Mouse (Mus musculus) kidney, postnatal 0 days (tissue): ENCODE results near the gene Gtdc1. TPM values are rescaled to one million over a fixed set of nuclear protein-coding genes. Genes with fewer than 3 reads are reported as not detected.

ENCODE experiments used
- ATAC-seq: fragments of 200-750 bp; cut with Nextera tagmentation; replicated peaks from 2 replicates; pipeline ENCODE4 v1.8.0; 2017; ENCODE audit warnings: low read depth, moderate number of reproducible peaks, moderate TSS enrichment, moderate library complexity; ENCODE audit not compliant: low FRiP score
- DNase-seq: peaks from one replicate; pipeline ENCODE4 v3.0.0-alpha.2; 2016; ENCODE audit warnings: low spot score
- H3K27ac ChIP-seq: fragments of 300-500 bp; sonication (generic); 2 replicates; pipeline ENCODE4 v1.5.1; 2014; ENCODE audit warnings: mild to moderate bottlenecking
- H3K27me3 ChIP-seq: fragments of 300-500 bp; sonication (generic); 2 replicates; pipeline ENCODE4 v1.6.1; 2014; ENCODE audit warnings: low read length, mixed read lengths; ENCODE audit not compliant: insufficient read depth
- H3K36me3 ChIP-seq: fragments of 300-500 bp; sonication (generic); 2 replicates; pipeline ENCODE4 v1.6.1; 2014; ENCODE audit warnings: low read length, mixed read lengths; ENCODE audit not compliant: insufficient read depth
- H3K4me1 ChIP-seq: fragments of 300-500 bp; sonication (generic); replicated peaks from 2 replicates; pipeline ENCODE4 v1.6.1; 2014; ENCODE audit warnings: antibody characterized with exemption, low read length, mixed read lengths; ENCODE audit not compliant: insufficient read depth
- H3K4me2 ChIP-seq: fragments of 300-500 bp; sonication (generic); 2 replicates; pipeline ENCODE4 v1.6.1; 2014; ENCODE audit warnings: mild to moderate bottlenecking, low read length, moderate library complexity, mixed read lengths
- H3K4me3 ChIP-seq: fragments of 300-500 bp; sonication (generic); replicated peaks from 2 replicates; pipeline ENCODE4 v1.5.1; 2014; ENCODE audit warnings: low read depth, low read length
- H3K9ac ChIP-seq: fragments of 300-500 bp; sonication (generic); 2 replicates; pipeline ENCODE4 v1.6.1; 2014; ENCODE audit warnings: low read depth, low read length
- H3K9me3 ChIP-seq: fragments of 300-500 bp; sonication (generic); replicated peaks from 2 replicates; pipeline ENCODE4 v1.6.1; 2016; ENCODE audit warnings: low read length, inconsistent platforms, mixed read lengths
- CTCF ChIP-seq: IDR thresholded peaks from 2 replicates; pipeline ENCODE4 v1.5.1; 2016; ENCODE audit warnings: antibody characterized with exemption, low read depth, mild to moderate bottlenecking, moderate library complexity
- WGBS: fragments of 180-500 bp; shearing (Covaris S2); extraction: QIAGEN DNeasy Blood & Tissue Kit; methylation state at CpG from one replicate; pipeline ENCODE4 v1.1.7; 2014; 5-methylcytosine and 5-hydroxymethylcytosine counted together
- polyA plus RNA-seq: library from polyadenylated mRNA; unstranded; fragments of >200 nt; fragmentation: Nextera tagmentation; extraction: Ambion mirVana; gene quantifications from 2 replicates; pipeline ENCODE4 v1.2.1, GENCODE M21; 2015

Gene Gtdc1
- polyA plus RNA-seq, 1 experiment from 2014 or later = 10.4 TPM

GRCm38 (mm10) chr2:44540881-44541280, 386.6 kb downstream of the Gtdc1 start:
- ATAC-seq = no peak
- Histone ChIP-seq H3K27ac (no peak overlapping the region), H3K4me3 (no peak overlapping the region), H3K4me2 (no peak overlapping the region), H3K36me3 (no peaks in the 10 kb centered on the region), H3K9me3 (no peaks in the 10 kb centered on the region), H3K27me3 (no peaks in the 10 kb centered on the region), H3K4me1 (no peaks in the 10 kb centered on the region), H3K9ac (no peak overlapping the region)
- TF ChIP-seq CTCF = no peak
- DNase-seq = no peak
- WGBS = 65% methylated on average over 6 of the region's 6 CpGs

GRCm38 (mm10) chr2:44539121-44539634, 388.3 kb downstream of the Gtdc1 start:
- H3K4me1 ChIP-seq = no peaks in the 10 kb centered on the region
- H3K4me3 ChIP-seq = no peak overlapping the region
- H3K36me3 ChIP-seq = no peaks in the 10 kb centered on the region
- 78% methylated on average over 5 of the region's 5 CpGs for WGBS
- H3K4me2 ChIP-seq = no peak overlapping the region
- DNase-seq (no peak), ATAC-seq (no peak)
- TF ChIP-seq CTCF = no peak
- H3K27me3 ChIP-seq = no peaks in the 10 kb centered on the region
- H3K27ac ChIP-seq = no peak overlapping the region
- no peaks in the 10 kb centered on the region for H3K9me3 ChIP-seq
- no peak overlapping the region for H3K9ac ChIP-seq

- no peak for TF ChIP-seq CTCF
- Histone ChIP-seq H3K4me3 (no peak overlapping the region), H3K9ac (no peak overlapping the region), H3K27me3 (no peaks in the 10 kb centered on the region), H3K36me3 (no peaks in the 10 kb centered on the region), H3K27ac (no peak overlapping the region), H3K4me1 (no peaks in the 10 kb centered on the region), H3K4me2 (no peak overlapping the region), H3K9me3 (no peaks in the 10 kb centered on the region)
- DNase-seq (no peak), ATAC-seq (no peak)
- 76% methylated on average over 4 of the region's 4 CpGs for WGBS
Observed at GRCm38 (mm10) chr2:44538135-44538534, 389.3 kb downstream of the Gtdc1 start.

- H3K36me3 ChIP-seq = no peaks in the 10 kb centered on the region
- H3K4me2 ChIP-seq = no peak overlapping the region
- no peaks in the 10 kb centered on the region for H3K27me3 ChIP-seq
- H3K9me3 ChIP-seq = no peaks in the 10 kb centered on the region
- no peaks in the 10 kb centered on the region for H3K4me1 ChIP-seq
- DNase-seq = no peak
- ATAC-seq = no peak
- WGBS = 93% methylated on average over 11 of the region's 11 CpGs
- no peak overlapping the region for H3K4me3 ChIP-seq
- no peak overlapping the region for H3K9ac ChIP-seq
- H3K27ac ChIP-seq = no peak overlapping the region
- TF ChIP-seq CTCF = no peak
Observed at GRCm38 (mm10) chr2:44535760-44536159, 391.7 kb downstream of the Gtdc1 start.

GRCm38 (mm10) chr2:44535136-44535675, 392.3 kb downstream of the Gtdc1 start:
- DNase-seq (no peak), ATAC-seq (no peak)
- Histone ChIP-seq H3K9me3 (no peaks in the 10 kb centered on the region), H3K4me2 (no peak overlapping the region), H3K4me3 (no peak overlapping the region), H3K4me1 (no peaks in the 10 kb centered on the region), H3K27ac (no peak overlapping the region), H3K9ac (no peak overlapping the region), H3K36me3 (no peaks in the 10 kb centered on the region), H3K27me3 (no peaks in the 10 kb centered on the region)
- WGBS = 68% methylated on average over 10 of the region's 10 CpGs
- TF ChIP-seq CTCF = no peak

- Histone ChIP-seq H3K4me3 (no peak overlapping the region), H3K4me1 (no peaks in the 10 kb centered on the region; the same call in 1 of the 2 replicates), H3K27me3 (no peaks in the 10 kb centered on the region), H3K27ac (peak overlapping the region; percentile 39; the same call in 1 of the 2 replicates), H3K36me3 (no peaks in the 10 kb centered on the region), H3K4me2 (no peak overlapping the region), H3K9ac (no peak overlapping the region), H3K9me3 (no peaks in the 10 kb centered on the region)
- DNase-seq (peak; percentile 58), ATAC-seq (no peak; the same call in 1 of the 2 replicates)
- TF ChIP-seq CTCF = no peak
- 29% methylated on average over 6 of the region's 6 CpGs for WGBS
Observed at GRCm38 (mm10) chr2:44526110-44527032, 401.1 kb downstream of the Gtdc1 start.
